Mouse (Mus musculus) intestine, postnatal 0 days (tissue): Measurements from ENCODE around the gene Stil. TPM values are rescaled to one million over a fixed set of nuclear protein-coding genes. Genes with fewer than 3 reads are reported as not detected.

Source experiments
- ATAC-seq: fragments of 200-750 bp; cut with Nextera tagmentation; 2 replicates; pipeline ENCODE4 v1.8.0; 2017; ENCODE audit warnings: mild to moderate bottlenecking, moderate TSS enrichment, moderate library complexity
- H3K27ac ChIP-seq: fragments of 300-500 bp; sonication (generic); 2 replicates; pipeline ENCODE4 v1.5.1; 2014; ENCODE audit warnings: mild to moderate bottlenecking, low read depth, low read length, moderate library complexity
- H3K27me3 ChIP-seq: fragments of 300-500 bp; sonication (generic); replicated peaks from 2 replicates; pipeline ENCODE4 v1.6.1; 2014; ENCODE audit warnings: low read length, mixed read lengths; ENCODE audit not compliant: control insufficient read depth, insufficient read depth
- H3K36me3 ChIP-seq: fragments of 300-500 bp; sonication (generic); 2 replicates; pipeline ENCODE4 v1.6.1; 2014; ENCODE audit warnings: mild to moderate bottlenecking, moderate library complexity; ENCODE audit not compliant: control insufficient read depth, insufficient read depth
- H3K4me1 ChIP-seq: fragments of 300-500 bp; sonication (generic); replicated peaks from 2 replicates; pipeline ENCODE4 v1.6.1; 2014; ENCODE audit warnings: antibody characterized with exemption, low read length, mixed read lengths; ENCODE audit not compliant: control insufficient read depth, insufficient read depth
- H3K4me2 ChIP-seq: fragments of 300-500 bp; sonication (generic); replicated peaks from 2 replicates; pipeline ENCODE4 v1.6.1; 2014; ENCODE audit warnings: low read depth, mild to moderate bottlenecking, moderate library complexity
- H3K4me3 ChIP-seq: fragments of 300-500 bp; sonication (generic); 2 replicates; pipeline ENCODE4 v1.5.1; 2014; ENCODE audit warnings: low read depth, low read length
- H3K9ac ChIP-seq: fragments of 300-500 bp; sonication (generic); 2 replicates; pipeline ENCODE4 v1.6.1; 2014; ENCODE audit warnings: mild to moderate bottlenecking, low read depth, low read length
- H3K9me3 ChIP-seq: fragments of 300-500 bp; sonication (generic); 2 replicates; pipeline ENCODE4 v1.6.1; 2016; ENCODE audit warnings: mixed run types; ENCODE audit not compliant: control insufficient read depth
- CTCF ChIP-seq: sonication (generic); IDR thresholded peaks from 2 replicates; pipeline ENCODE4 v1.5.1; 2016; ENCODE audit warnings: low read depth, mild to moderate bottlenecking, control low read depth, antibody characterized with exemption, moderate library complexity
- WGBS: fragments of 180-500 bp; shearing (Covaris S2); extraction: QIAGEN DNeasy Blood & Tissue Kit; methylation state at CpG from one replicate; pipeline ENCODE4 v1.1.7; 2014; 5-methylcytosine and 5-hydroxymethylcytosine counted together
- polyA plus RNA-seq: library from polyadenylated mRNA; unstranded; fragments of >200 nt; fragmentation: Nextera tagmentation; extraction: Ambion mirVana; gene quantifications from 2 replicates; pipeline ENCODE4 v1.2.1, GENCODE M21; 2015

The Stil gene
- polyA plus RNA-seq, 1 experiment from 2014 or later, result 3.3 TPM

DNA sequence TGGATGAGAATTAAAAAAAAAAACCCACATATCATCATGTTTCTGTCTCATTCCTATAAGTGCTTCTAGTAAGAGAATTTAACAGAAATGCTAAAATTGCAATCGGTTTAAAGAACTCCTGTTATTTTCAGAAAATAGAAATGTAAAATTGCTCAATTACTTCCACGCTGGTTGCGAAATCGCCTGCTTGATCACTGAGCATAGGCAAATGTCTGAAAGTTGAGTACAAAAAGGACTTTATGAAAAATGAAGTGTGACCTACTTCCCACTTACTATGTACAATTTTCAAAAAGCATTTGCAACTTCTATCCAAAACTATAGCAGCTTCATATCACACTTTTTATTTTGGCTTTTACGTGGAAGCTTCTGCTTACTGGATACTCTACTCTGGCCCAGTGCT lies 29.2 kb upstream of the Stil start:
- Histone ChIP-seq H3K4me2 (no peak overlapping the region), H3K4me1 (no peaks in the 10 kb centered on the region), H3K27ac (no peak overlapping the region), H3K4me3 (no peak overlapping the region), H3K36me3 (peaks cover 26% of the 10 kb centered on the region), H3K9ac (no peak overlapping the region), H3K27me3 (no peaks in the 10 kb centered on the region), H3K9me3 (no peaks in the 10 kb centered on the region)
- TF ChIP-seq CTCF, result no peak
- WGBS, result 90% methylated on average over 5 of the region's 5 CpGs
- ATAC-seq, result no peak

DNA sequence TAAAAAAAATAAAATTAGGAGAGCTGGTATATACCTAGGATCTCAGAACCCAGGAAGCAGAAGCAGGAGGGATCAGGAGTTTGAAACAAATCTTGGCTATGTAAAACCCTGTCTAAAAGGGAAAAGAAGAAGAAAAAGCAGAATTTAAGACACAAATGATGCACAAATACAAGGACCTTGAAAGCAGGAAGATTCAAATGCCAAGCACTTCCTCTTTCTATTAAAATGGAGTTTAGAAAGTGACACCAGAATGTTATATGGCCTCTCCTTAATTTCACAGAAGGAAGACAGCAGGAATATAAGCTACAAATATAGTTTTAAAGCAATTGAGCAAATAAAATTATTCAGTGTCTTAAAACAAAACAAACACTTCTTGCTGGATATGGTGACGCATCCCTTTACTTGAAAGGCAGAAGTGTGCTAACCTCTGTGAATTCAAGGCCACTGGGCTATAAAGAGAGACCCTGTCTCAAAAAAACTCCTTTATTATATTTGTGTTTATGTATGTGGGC lies 26.7 kb upstream of the Stil start:
- no peak for TF ChIP-seq CTCF
- ATAC-seq, result no peak
- Histone ChIP-seq H3K9ac (no peak overlapping the region), H3K4me3 (no peak overlapping the region), H3K4me1 (no peaks in the 10 kb centered on the region), H3K27me3 (no peaks in the 10 kb centered on the region), H3K27ac (no peak overlapping the region), H3K36me3 (peaks cover 5% of the 10 kb centered on the region), H3K9me3 (no peaks in the 10 kb centered on the region), H3K4me2 (no peak overlapping the region)
- whole genome bisulfite sequencing, result 88% methylated on average over 1 of the region's 1 CpGs

DNA sequence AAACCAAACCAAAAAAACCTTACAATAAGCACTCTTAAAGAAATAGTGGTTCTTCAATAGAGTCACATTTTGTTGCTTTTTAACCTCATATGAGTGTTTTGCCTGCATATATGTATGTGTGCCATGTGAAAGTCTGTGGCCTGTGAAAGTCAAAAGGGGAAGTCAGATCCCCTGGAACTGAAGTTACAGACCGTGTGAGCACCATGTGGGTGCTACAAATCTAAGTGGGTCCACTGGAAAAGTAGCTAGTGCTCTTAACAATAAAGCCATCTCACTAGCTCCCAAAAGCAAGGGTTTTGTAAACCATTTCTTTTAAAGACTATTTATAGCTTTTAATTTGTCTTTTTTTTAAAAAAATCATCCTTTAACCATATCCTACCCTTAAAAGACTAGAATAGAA lies 17.3 kb upstream of the Stil start:
- 79% methylated on average over 1 of the region's 1 CpGs for WGBS
- no peak overlapping the region for H3K9ac ChIP-seq
- H3K27ac ChIP-seq, result no peak overlapping the region
- H3K36me3 ChIP-seq, result no peaks in the 10 kb centered on the region; the same call in 1 of the 2 replicates
- peaks cover 6% of the 10 kb centered on the region; the same call in 1 of the 2 replicates for H3K4me1 ChIP-seq
- H3K27me3 ChIP-seq, result no peaks in the 10 kb centered on the region
- H3K9me3 ChIP-seq, result no peaks in the 10 kb centered on the region
- TF ChIP-seq CTCF, result no peak
- H3K4me2 ChIP-seq, result no peak overlapping the region
- no peak overlapping the region for H3K4me3 ChIP-seq
- ATAC-seq, result no peak

DNA sequence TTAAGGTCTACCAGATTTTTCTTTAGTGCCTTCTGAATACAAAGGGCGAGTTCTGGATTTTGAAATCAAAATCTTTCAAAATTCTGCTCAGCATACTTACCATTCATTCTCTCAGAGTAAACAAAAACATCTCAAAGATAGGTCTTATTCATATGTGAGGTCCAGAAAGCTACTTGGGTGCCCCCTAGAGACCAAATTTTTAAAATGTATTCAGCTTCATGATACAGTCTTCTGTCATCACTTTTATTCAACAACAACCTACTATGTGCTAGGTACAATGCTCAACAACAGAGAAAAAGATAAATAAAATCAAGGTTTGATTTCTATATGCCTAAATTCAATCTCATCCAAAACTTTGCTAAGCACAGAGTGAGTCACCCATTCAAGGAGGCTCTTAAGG lies 16.9 kb upstream of the Stil start:
- Histone ChIP-seq H3K9ac (no peak overlapping the region), H3K4me3 (no peak overlapping the region), H3K4me2 (no peak overlapping the region), H3K4me1 (peaks cover 6% of the 10 kb centered on the region; the same call in 1 of the 2 replicates), H3K27ac (no peak overlapping the region), H3K9me3 (no peaks in the 10 kb centered on the region), H3K27me3 (no peaks in the 10 kb centered on the region), H3K36me3 (no peaks in the 10 kb centered on the region; the same call in 1 of the 2 replicates)
- ATAC-seq, result no peak
- peak; percentile 57 for TF ChIP-seq CTCF
- 94% methylated on average over 1 of the region's 1 CpGs for WGBS

DNA sequence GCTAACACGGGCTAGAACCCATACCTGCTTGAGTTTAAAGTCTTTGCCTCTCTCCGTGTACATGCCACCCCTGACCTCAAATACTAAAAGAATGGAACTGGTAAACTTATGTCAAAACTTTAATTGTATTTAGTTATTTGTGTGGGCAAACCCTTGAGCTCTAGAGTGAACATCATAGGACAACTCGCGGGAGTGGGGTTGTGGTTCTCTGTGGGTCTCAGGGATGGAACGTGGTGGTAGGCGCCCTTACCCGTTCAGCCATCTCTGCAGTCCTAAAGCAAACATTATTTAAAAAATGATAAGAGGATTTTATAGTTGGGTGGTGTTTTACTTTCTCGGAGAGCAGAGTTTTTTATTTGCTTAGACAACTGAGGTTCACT lies 13.8 kb upstream of the Stil start:
- H3K4me1 ChIP-seq, result peaks cover 6% of the 10 kb centered on the region; the same call in 1 of the 2 replicates
- no peaks in the 10 kb centered on the region for H3K9me3 ChIP-seq
- peak overlapping the region; percentile 96 for H3K9ac ChIP-seq
- peak overlapping the region; percentile 84 for H3K4me3 ChIP-seq
- no peaks in the 10 kb centered on the region; the same call in 1 of the 2 replicates for H3K36me3 ChIP-seq
- H3K4me2 ChIP-seq, result peak overlapping the region; percentile 78
- TF ChIP-seq CTCF, result no peak
- ATAC-seq, result no peak
- under 1% methylated on average over 8 of the region's 8 CpGs for WGBS
- H3K27ac ChIP-seq, result peak overlapping the region; percentile 100
- H3K27me3 ChIP-seq, result no peaks in the 10 kb centered on the region

DNA sequence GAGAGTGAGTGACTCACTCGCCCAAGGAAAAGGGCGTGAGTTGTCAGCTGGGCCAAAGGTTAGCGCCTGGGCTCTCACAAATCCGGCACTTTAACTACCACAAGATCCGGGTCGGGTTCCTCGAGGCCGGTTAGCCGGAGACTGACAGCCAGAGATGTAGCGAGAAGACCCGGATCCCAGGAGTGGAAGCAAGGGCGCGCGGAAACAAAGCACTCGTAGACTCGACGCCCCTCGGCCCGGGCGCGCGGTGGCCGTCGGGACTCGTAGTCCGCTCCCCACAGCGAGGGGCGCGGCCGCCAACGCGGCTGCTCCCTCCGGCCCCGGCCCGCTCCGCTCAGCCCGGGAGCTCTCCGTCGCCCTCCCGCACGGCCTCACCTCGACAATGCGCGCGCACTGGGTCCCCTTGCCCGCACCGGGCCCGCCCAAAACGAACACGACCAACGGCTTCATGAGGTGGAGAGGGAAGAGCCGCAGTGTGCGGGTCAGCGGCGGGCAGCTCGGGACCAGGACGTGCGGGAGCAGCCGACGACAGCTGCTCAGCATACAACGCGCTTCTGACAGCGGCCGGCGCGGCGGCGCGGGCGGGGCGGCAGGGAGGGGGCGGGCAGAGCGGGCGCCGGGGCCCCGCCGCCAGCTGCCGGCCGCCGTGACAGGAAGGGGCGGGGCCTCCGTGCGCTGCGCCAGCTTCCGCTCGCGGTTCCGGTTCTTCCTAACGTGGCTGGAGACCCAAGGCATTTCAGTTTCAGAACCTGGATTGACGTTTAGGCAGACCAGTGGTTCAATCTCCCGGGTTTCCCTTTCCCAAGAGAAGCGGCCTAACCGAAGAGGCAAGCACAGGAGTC lies 13.1 kb upstream of the Stil start, which contains the start of gene Cmpk1:
Gene Cmpk1, minus strand, starts transcription at position 651 of the 842 bp plus-strand sequence.
- no peaks in the 10 kb centered on the region for H3K9me3 ChIP-seq
- H3K27ac ChIP-seq, result peak within 1 kb of the TSS; percentile 100
- H3K4me2 ChIP-seq, result peak within 1 kb of the TSS; percentile 78
- no peaks in the 10 kb centered on the region; the same call in 1 of the 2 replicates for H3K36me3 ChIP-seq
- peak within 1 kb of the TSS; percentile 96 for H3K9ac ChIP-seq
- peak within 1 kb of the TSS; percentile 84 for H3K4me3 ChIP-seq
- no peak for TF ChIP-seq CTCF
- peak; percentile 92 for ATAC-seq
- H3K27me3 ChIP-seq, result no peaks in the 10 kb centered on the region
- peaks cover 6% of the 10 kb centered on the region; the same call in 1 of the 2 replicates for H3K4me1 ChIP-seq
- whole genome bisulfite sequencing, result under 1% methylated on average over 80 of the region's 93 CpGs
